Mouse (Mus musculus) embryonic facial prominence, embryonic 15.5 days (tissue): ENCODE results near the gene Sae1. TPM values are rescaled to one million over a fixed set of nuclear protein-coding genes. Genes with fewer than 3 reads are reported as not detected.
A peak's percentile ranks its signal among the peaks of the same experiment; 100 is the strongest.
"Not testable (repeated sequence)": the region's sequence is repeated elsewhere in the genome, so short reads cannot be mapped to it uniquely, and the experiment has no call there.

Experiments
- ATAC-seq: fragments of 200-750 bp; cut with Nextera tagmentation; 2 replicates; pipeline ENCODE4 v1.8.0; 2017; ENCODE audit warnings: low read depth, moderate TSS enrichment; ENCODE audit not compliant: insufficient number of reproducible peaks, low FRiP score, low TSS enrichment
- H3K27ac ChIP-seq: fragments of 300-500 bp; sonication (generic); replicated peaks from 2 replicates; pipeline ENCODE4 v1.5.1; 2015; ENCODE audit warnings: mild to moderate bottlenecking, inconsistent platforms
- H3K27me3 ChIP-seq: fragments of 300-500 bp; sonication (generic); 2 replicates; pipeline ENCODE4 v1.6.1; 2015; ENCODE audit warnings: inconsistent platforms
- H3K36me3 ChIP-seq: fragments of 300-500 bp; sonication (generic); 2 replicates; pipeline ENCODE4 v1.6.1; 2015; ENCODE audit warnings: mild to moderate bottlenecking, inconsistent platforms
- H3K4me1 ChIP-seq: fragments of 300-500 bp; sonication (generic); 2 replicates; pipeline ENCODE4 v1.6.1; 2015; ENCODE audit warnings: inconsistent platforms
- H3K4me2 ChIP-seq: fragments of 300-500 bp; sonication (generic); replicated peaks from 2 replicates; pipeline ENCODE4 v1.6.1; 2015; ENCODE audit warnings: mild to moderate bottlenecking, inconsistent platforms
- H3K4me3 ChIP-seq: fragments of 300-500 bp; sonication (generic); replicated peaks from 2 replicates; pipeline ENCODE4 v1.5.1; 2015; ENCODE audit warnings: mild to moderate bottlenecking, inconsistent platforms
- H3K9ac ChIP-seq: fragments of 300-500 bp; sonication (generic); 2 replicates; pipeline ENCODE4 v1.6.1; 2015; ENCODE audit warnings: inconsistent platforms
- H3K9me3 ChIP-seq: fragments of 300-500 bp; sonication (generic); replicated peaks from 2 replicates; pipeline ENCODE4 v1.6.1; 2016; ENCODE audit warnings: inconsistent platforms
- WGBS: fragments of 180-500 bp; shearing (Covaris S2); methylation state at CpG from one replicate; pipeline ENCODE4 v1.1.7; 2015; 5-methylcytosine and 5-hydroxymethylcytosine counted together
- polyA plus RNA-seq: library from polyadenylated mRNA; unstranded; fragments of >200 nt; fragmentation: Nextera tagmentation; extraction: Ambion mirVana; gene quantifications from 2 replicates; pipeline ENCODE4 v1.2.1, GENCODE M21; 2015

Sae1 gene
- polyA plus RNA-seq, 1 experiment from 2014 or later = 292 TPM

GRCm38 (mm10) chr7:16401991-16402431 lies 14.4 kb upstream of the Sae1 start:
- WGBS = under 1% methylated on average over 17 of the region's 17 CpGs
- no peak for ATAC-seq
- peak overlapping the region; percentile 59 for H3K4me2 ChIP-seq
- no peaks in the 10 kb centered on the region for H3K27me3 ChIP-seq
- H3K9me3 ChIP-seq = no peaks in the 10 kb centered on the region
- no peaks in the 10 kb centered on the region for H3K36me3 ChIP-seq
- H3K27ac ChIP-seq = peak overlapping the region; percentile 100
- peak overlapping the region; percentile 89 for H3K4me3 ChIP-seq
- H3K4me1 ChIP-seq = peaks cover 41% of the 10 kb centered on the region
- H3K9ac ChIP-seq = peak overlapping the region; percentile 99

- Histone ChIP-seq H3K4me3 (peak within 1 kb of the TSS; percentile 89), H3K4me1 (peaks cover 37% of the 10 kb centered on the region), H3K27ac (peak within 1 kb of the TSS; percentile 100), H3K4me2 (peak within 1 kb of the TSS; percentile 59), H3K27me3 (no peaks in the 10 kb centered on the region), H3K36me3 (no peaks in the 10 kb centered on the region), H3K9me3 (no peaks in the 10 kb centered on the region), H3K9ac (peak within 1 kb of the TSS; percentile 99)
- peak; percentile 76 for ATAC-seq
- WGBS = under 1% methylated on average over 65 of the region's 85 CpGs
Observed at GRCm38 (mm10) chr7:16400689-16401611, 13.3 kb upstream of the Sae1 start, which contains the start of gene Zc3h4. TSS of gene Zc3h4 (plus strand) at chr7:16400910.

- Histone ChIP-seq H3K9ac (peak overlapping the region; percentile 99), H3K9me3 (no peaks in the 10 kb centered on the region), H3K4me3 (peak overlapping the region; percentile 89), H3K4me2 (peak overlapping the region; percentile 59), H3K27me3 (no peaks in the 10 kb centered on the region), H3K4me1 (peaks cover 29% of the 10 kb centered on the region), H3K27ac (peak overlapping the region; percentile 100), H3K36me3 (no peaks in the 10 kb centered on the region)
- ATAC-seq = peak; percentile 92
- WGBS = under 1% methylated on average over 77 of the region's 77 CpGs
Observed at GRCm38 (mm10) chr7:16399820-16400688, 12.4 kb upstream of the Sae1 start.

GRCm38 (mm10) chr7:16399098-16399819 lies 11.7 kb upstream of the Sae1 start:
- Histone ChIP-seq H3K9me3 (no peaks in the 10 kb centered on the region), H3K9ac (peak overlapping the region; percentile 41), H3K27me3 (no peaks in the 10 kb centered on the region), H3K4me2 (peak overlapping the region; percentile 59), H3K27ac (peak overlapping the region; percentile 100), H3K4me1 (peaks cover 21% of the 10 kb centered on the region), H3K4me3 (peak overlapping the region; percentile 89), H3K36me3 (no peaks in the 10 kb centered on the region)
- peak; percentile 80 for ATAC-seq
- WGBS = under 1% methylated on average over 31 of the region's 31 CpGs

GRCm38 (mm10) chr7:16398387-16399050 lies 10.9 kb upstream of the Sae1 start:
- Histone ChIP-seq H3K27me3 (no peaks in the 10 kb centered on the region), H3K9ac (peak overlapping the region; percentile 41), H3K9me3 (no peaks in the 10 kb centered on the region), H3K27ac (peak overlapping the region; percentile 100), H3K4me2 (peak overlapping the region; percentile 59), H3K4me3 (peak overlapping the region; percentile 89), H3K36me3 (no peaks in the 10 kb centered on the region), H3K4me1 (peaks cover 17% of the 10 kb centered on the region)
- no peak for ATAC-seq
- WGBS = 45% methylated on average over 3 of the region's 3 CpGs

GRCm38 (mm10) chr7:16397465-16397864 lies 9.9 kb upstream of the Sae1 start:
- peaks cover 10% of the 10 kb centered on the region for H3K4me1 ChIP-seq
- no peak overlapping the region for H3K27ac ChIP-seq
- H3K4me2 ChIP-seq = no peak overlapping the region
- ATAC-seq = no peak
- no peaks in the 10 kb centered on the region for H3K36me3 ChIP-seq
- WGBS = 78% methylated on average over 4 of the region's 4 CpGs
- H3K9ac ChIP-seq = no peak overlapping the region
- no peaks in the 10 kb centered on the region for H3K27me3 ChIP-seq
- no peak overlapping the region for H3K4me3 ChIP-seq
- no peaks in the 10 kb centered on the region for H3K9me3 ChIP-seq

GRCm38 (mm10) chr7:16395944-16396343 lies 8.3 kb upstream of the Sae1 start:
- Histone ChIP-seq H3K4me3 (no peak overlapping the region), H3K27me3 (no peaks in the 10 kb centered on the region), H3K9me3 (no peaks in the 10 kb centered on the region), H3K36me3 (no peaks in the 10 kb centered on the region), H3K9ac (no peak overlapping the region), H3K4me1 (peaks cover 10% of the 10 kb centered on the region), H3K4me2 (no peak overlapping the region), H3K27ac (peak overlapping the region; percentile 72)
- ATAC-seq = no peak
- WGBS = 0% methylated on average over 2 of the region's 2 CpGs

- Histone ChIP-seq H3K9ac (no peak overlapping the region), H3K36me3 (no peaks in the 10 kb centered on the region), H3K4me1 (0 out of 2 replicates have a peak, but pooled peaks cover 3% of the 10 kb centered on the region), H3K27ac (no peak overlapping the region), H3K9me3 (no peaks in the 10 kb centered on the region), H3K27me3 (no peaks in the 10 kb centered on the region), H3K4me3 (no peak overlapping the region), H3K4me2 (no peak overlapping the region)
- no peak for ATAC-seq
- 57% methylated on average over 4 of the region's 4 CpGs for WGBS
Observed at GRCm38 (mm10) chr7:16392923-16393322, 5.3 kb upstream of the Sae1 start.

- H3K9me3 ChIP-seq, H3K9ac ChIP-seq, H3K27ac ChIP-seq, H3K4me2 ChIP-seq, ATAC-seq, H3K27me3 ChIP-seq, H3K4me3 ChIP-seq, H3K36me3 ChIP-seq: not testable (repeated sequence)
- WGBS = 88% methylated on average over 2 of the region's 2 CpGs
- H3K4me1 ChIP-seq = peaks cover 23% of the 10 kb centered on the region
Observed at GRCm38 (mm10) chr7:16389942-16390341, 2.3 kb upstream of the Sae1 start.

GRCm38 (mm10) chr7:16376505-16376904 lies 11.1 kb downstream of the Sae1 start:
- Histone ChIP-seq H3K4me3 (no peak overlapping the region), H3K4me2 (no peak overlapping the region), H3K4me1 (no peaks in the 10 kb centered on the region), H3K27me3 (no peaks in the 10 kb centered on the region), H3K9ac (no peak overlapping the region), H3K27ac (no peak overlapping the region), H3K9me3 (no peaks in the 10 kb centered on the region), H3K36me3 (peaks cover 59% of the 10 kb centered on the region)
- 95% methylated on average over 1 of the region's 1 CpGs for WGBS
- ATAC-seq = no peak
